Mouse (Mus musculus) liver, embryonic 16.5 days (tissue): ENCODE results near the gene Dirc2. TPM values are rescaled to one million over a fixed set of nuclear protein-coding genes. Genes with fewer than 3 reads are reported as not detected.

Source experiments
- ATAC-seq: fragments of 200-750 bp; cut with Nextera tagmentation; 2 replicates; pipeline ENCODE4 v1.8.0; 2017; ENCODE audit warnings: low read depth, mild to moderate bottlenecking, moderate number of reproducible peaks, moderate library complexity
- H3K27ac ChIP-seq: fragments of 300-500 bp; sonication (generic); 2 replicates; pipeline ENCODE4 v1.5.1; 2014; ENCODE audit warnings: mild to moderate bottlenecking, low read length
- H3K27me3 ChIP-seq: fragments of 300-500 bp; sonication (generic); 2 replicates; pipeline ENCODE4 v1.6.1; 2014; ENCODE audit warnings: low read depth, low read length, mixed read lengths; ENCODE audit not compliant: control insufficient read depth, insufficient read depth
- H3K36me3 ChIP-seq: fragments of 300-500 bp; sonication (generic); 2 replicates; pipeline ENCODE4 v1.6.1; 2014; ENCODE audit warnings: mild to moderate bottlenecking; ENCODE audit not compliant: control insufficient read depth, insufficient read depth
- H3K4me1 ChIP-seq: fragments of 300-500 bp; sonication (generic); 2 replicates; pipeline ENCODE4 v1.6.1; 2014; ENCODE audit warnings: low read depth, low read length, mixed read lengths; ENCODE audit not compliant: control insufficient read depth
- H3K4me2 ChIP-seq: fragments of 300-500 bp; sonication (generic); 2 replicates; pipeline ENCODE4 v1.6.1; 2014; ENCODE audit warnings: low read depth, low read length, mixed read lengths
- H3K4me3 ChIP-seq: fragments of 300-500 bp; sonication (generic); 2 replicates; pipeline ENCODE4 v1.5.1; 2014; ENCODE audit warnings: low read depth, mild to moderate bottlenecking, low read length
- H3K9ac ChIP-seq: fragments of 300-500 bp; sonication (generic); 2 replicates; pipeline ENCODE4 v1.6.1; 2014; ENCODE audit warnings: low read depth, low read length
- H3K9me3 ChIP-seq: fragments of 300-500 bp; sonication (generic); replicated peaks from 2 replicates; pipeline ENCODE4 v1.6.1; 2016; ENCODE audit warnings: low read length; ENCODE audit not compliant: control insufficient read depth
- WGBS: fragments of 180-500 bp; shearing (Covaris S2); extraction: QIAGEN DNeasy Blood & Tissue Kit; methylation state at CpG from one replicate; pipeline ENCODE4 v1.1.7; 2014; ENCODE audit not compliant: insufficient replicate concordance; 5-methylcytosine and 5-hydroxymethylcytosine counted together
- polyA plus RNA-seq: library from polyadenylated mRNA; unstranded; fragments of >200 nt; fragmentation: Nextera tagmentation; extraction: Ambion mirVana; gene quantifications from 2 replicates; pipeline ENCODE4 v1.2.1, GENCODE M21; 2015

The Dirc2 gene
- polyA plus RNA-seq, 1 experiment from 2014 or later = 4.4 TPM

GRCm38 (mm10) chr16:35734038-35734437, 35.1 kb downstream of the Dirc2 start:
- Histone ChIP-seq H3K9me3 (no peaks in the 10 kb centered on the region), H3K4me3 (no peak overlapping the region), H3K36me3 (peaks cover 6% of the 10 kb centered on the region; the same call in 1 of the 2 replicates), H3K4me1 (peaks cover 2% of the 10 kb centered on the region), H3K4me2 (no peak overlapping the region), H3K27me3 (no peaks in the 10 kb centered on the region), H3K27ac (no peak overlapping the region), H3K9ac (no peak overlapping the region)
- peak; percentile 54; the same call in 1 of the 2 replicates for ATAC-seq
- WGBS = 11% methylated on average over 6 of the region's 6 CpGs

GRCm38 (mm10) chr16:35732096-35732495, 37.1 kb downstream of the Dirc2 start:
- Histone ChIP-seq H3K9me3 (no peaks in the 10 kb centered on the region), H3K9ac (no peak overlapping the region), H3K4me3 (no peak overlapping the region), H3K4me1 (peaks cover 2% of the 10 kb centered on the region), H3K27ac (no peak overlapping the region), H3K36me3 (peaks cover 6% of the 10 kb centered on the region; the same call in 1 of the 2 replicates), H3K27me3 (no peaks in the 10 kb centered on the region), H3K4me2 (no peak overlapping the region)
- 86% methylated on average over 7 of the region's 7 CpGs for WGBS
- no peak for ATAC-seq

GRCm38 (mm10) chr16:35729151-35729738, 39.9 kb downstream of the Dirc2 start:
- Histone ChIP-seq H3K9me3 (no peaks in the 10 kb centered on the region), H3K27me3 (no peaks in the 10 kb centered on the region), H3K36me3 (peaks cover 1% of the 10 kb centered on the region; the same call in 1 of the 2 replicates), H3K4me3 (no peak overlapping the region), H3K27ac (no peak overlapping the region), H3K4me2 (no peak overlapping the region), H3K4me1 (peaks cover 2% of the 10 kb centered on the region), H3K9ac (no peak overlapping the region)
- 78% methylated on average over 8 of the region's 8 CpGs for WGBS
- ATAC-seq = no peak

GRCm38 (mm10) chr16:35726601-35727000, 42.6 kb downstream of the Dirc2 start:
- 80% methylated on average over 2 of the region's 2 CpGs for WGBS
- ATAC-seq = no peak
- H3K27ac ChIP-seq = no peak overlapping the region

GRCm38 (mm10) chr16:35724561-35724960, 44.6 kb downstream of the Dirc2 start:
- no peaks in the 10 kb centered on the region for H3K27me3 ChIP-seq
- no peaks in the 10 kb centered on the region for H3K4me1 ChIP-seq
- H3K9me3 ChIP-seq = no peaks in the 10 kb centered on the region
- no peak overlapping the region for H3K4me3 ChIP-seq
- no peaks in the 10 kb centered on the region for H3K36me3 ChIP-seq
- WGBS = 78% methylated on average over 6 of the region's 6 CpGs
- H3K9ac ChIP-seq = no peak overlapping the region
- no peak overlapping the region for H3K4me2 ChIP-seq
- H3K27ac ChIP-seq = no peak overlapping the region
- no peak for ATAC-seq

More at GRCm38 (mm10) chr16:35726601-35727000, 42.6 kb downstream of the Dirc2 start:
- no peaks in the 10 kb centered on the region for H3K9me3 ChIP-seq
- no peaks in the 10 kb centered on the region for H3K36me3 ChIP-seq
- no peak overlapping the region for H3K4me3 ChIP-seq
- H3K27me3 ChIP-seq = no peaks in the 10 kb centered on the region
- H3K9ac ChIP-seq = no peak overlapping the region
- H3K4me1 ChIP-seq = no peaks in the 10 kb centered on the region
- H3K4me2 ChIP-seq = no peak overlapping the region

GRCm38 (mm10) chr16:35717761-35718160, 51.4 kb downstream of the Dirc2 start:
- H3K27ac ChIP-seq = no peak overlapping the region
- no peak overlapping the region for H3K9ac ChIP-seq
- no peaks in the 10 kb centered on the region for H3K4me1 ChIP-seq
- peaks cover 2% of the 10 kb centered on the region; the same call in 1 of the 2 replicates for H3K36me3 ChIP-seq
- H3K4me2 ChIP-seq = no peak overlapping the region
- H3K27me3 ChIP-seq = no peaks in the 10 kb centered on the region
- 82% methylated on average over 5 of the region's 5 CpGs for WGBS
- no peak overlapping the region for H3K4me3 ChIP-seq
- no peaks in the 10 kb centered on the region for H3K9me3 ChIP-seq
- no peak for ATAC-seq

- no peak for ATAC-seq
- no peak overlapping the region for H3K4me3 ChIP-seq
- H3K9me3 ChIP-seq = no peaks in the 10 kb centered on the region
- H3K36me3 ChIP-seq = peaks cover 2% of the 10 kb centered on the region; the same call in 1 of the 2 replicates
- no peak overlapping the region for H3K4me2 ChIP-seq
- 69% methylated on average over 3 of the region's 3 CpGs for WGBS
- H3K9ac ChIP-seq = no peak overlapping the region
- no peaks in the 10 kb centered on the region for H3K4me1 ChIP-seq
- H3K27me3 ChIP-seq = no peaks in the 10 kb centered on the region
- no peak overlapping the region for H3K27ac ChIP-seq
Measured at GRCm38 (mm10) chr16:35716257-35716656, 52.9 kb downstream of the Dirc2 start.

- no peak overlapping the region for H3K4me2 ChIP-seq
- H3K27me3 ChIP-seq = no peaks in the 10 kb centered on the region
- no peaks in the 10 kb centered on the region for H3K9me3 ChIP-seq
- ATAC-seq = no peak
- no peaks in the 10 kb centered on the region for H3K4me1 ChIP-seq
- no peak overlapping the region for H3K27ac ChIP-seq
- WGBS = 81% methylated on average over 5 of the region's 5 CpGs
- H3K4me3 ChIP-seq = no peak overlapping the region
- peaks cover 2% of the 10 kb centered on the region; the same call in 1 of the 2 replicates for H3K36me3 ChIP-seq
- no peak overlapping the region for H3K9ac ChIP-seq
Measured at GRCm38 (mm10) chr16:35715771-35716170, 53.4 kb downstream of the Dirc2 start.

- no peaks in the 10 kb centered on the region for H3K27me3 ChIP-seq
- ATAC-seq = no peak
- no peaks in the 10 kb centered on the region for H3K9me3 ChIP-seq
- H3K9ac ChIP-seq = no peak overlapping the region
- no peak overlapping the region for H3K4me3 ChIP-seq
- H3K4me1 ChIP-seq = no peaks in the 10 kb centered on the region
- H3K36me3 ChIP-seq = peaks cover 2% of the 10 kb centered on the region; the same call in 1 of the 2 replicates
- no peak overlapping the region for H3K4me2 ChIP-seq
- H3K27ac ChIP-seq = no peak overlapping the region
- WGBS = 59% methylated on average over 6 of the region's 6 CpGs
Measured at GRCm38 (mm10) chr16:35715350-35715749, 53.8 kb downstream of the Dirc2 start.
